Mouse (Mus musculus) lung, embryonic 14.5 days (tissue): ENCODE measurements around the gene Lipk. TPM values are rescaled to one million over a fixed set of nuclear protein-coding genes. Genes with fewer than 3 reads are reported as not detected.

Experiments
- ATAC-seq: fragments of 200-750 bp; cut with Nextera tagmentation; 2 replicates; pipeline ENCODE4 v1.8.0; 2017; ENCODE audit warnings: mild to moderate bottlenecking, moderate TSS enrichment, moderate library complexity; ENCODE audit not compliant: insufficient read depth
- DNase-seq: peaks from one replicate; pipeline ENCODE4 v3.0.0-alpha.2; 2015
- H3K27ac ChIP-seq: fragments of 300-500 bp; sonication (generic); 2 replicates; pipeline ENCODE4 v1.5.1; 2014; ENCODE audit warnings: low read depth, mild to moderate bottlenecking, moderate library complexity
- H3K27me3 ChIP-seq: fragments of 300-500 bp; sonication (generic); 2 replicates; pipeline ENCODE4 v1.6.1; 2014; ENCODE audit warnings: low read length, control low read depth; ENCODE audit not compliant: insufficient read depth
- H3K36me3 ChIP-seq: fragments of 300-500 bp; sonication (generic); 2 replicates; pipeline ENCODE4 v1.6.1; 2014; ENCODE audit warnings: control low read depth; ENCODE audit not compliant: insufficient read depth
- H3K4me1 ChIP-seq: fragments of 300-500 bp; sonication (generic); 2 replicates; pipeline ENCODE4 v1.6.1; 2014; ENCODE audit warnings: antibody characterized with exemption, control low read depth; ENCODE audit not compliant: insufficient read depth
- H3K4me2 ChIP-seq: fragments of 300-500 bp; sonication (generic); 2 replicates; pipeline ENCODE4 v1.6.1; 2014; ENCODE audit warnings: mild to moderate bottlenecking
- H3K4me3 ChIP-seq: fragments of 300-500 bp; sonication (generic); 2 replicates; pipeline ENCODE4 v1.5.1; 2014; ENCODE audit warnings: low read depth, low read length
- H3K9ac ChIP-seq: fragments of 300-500 bp; sonication (generic); 2 replicates; pipeline ENCODE4 v1.6.1; 2014
- H3K9me3 ChIP-seq: fragments of 300-500 bp; sonication (generic); 2 replicates; pipeline ENCODE4 v1.6.1; 2016; ENCODE audit warnings: low read depth, low read length, control low read depth
- CTCF ChIP-seq: IDR thresholded peaks from 2 replicates; pipeline ENCODE4 v1.5.1; 2016; ENCODE audit warnings: antibody characterized with exemption, low read depth
- WGBS: fragments of 180-500 bp; shearing (Covaris S2); extraction: QIAGEN DNeasy Blood & Tissue Kit; methylation state at CpG from one replicate; pipeline ENCODE4 v1.1.7; 2014; 5-methylcytosine and 5-hydroxymethylcytosine counted together
- polyA plus RNA-seq: library from polyadenylated mRNA; unstranded; fragments of >200 nt; fragmentation: Nextera tagmentation; extraction: Ambion mirVana; gene quantifications from 2 replicates; pipeline ENCODE4 v1.2.1, GENCODE M21; 2014

Lipk gene
- polyA plus RNA-seq, 1 experiment from 2014 or later: not detected

GRCm38 (mm10) chr19:34049371-34050039 is 41.4 kb downstream of the Lipk start:
- WGBS: 76% methylated on average over 3 of the region's 3 CpGs

GRCm38 (mm10) chr19:34051502-34051901 is 43.4 kb downstream of the Lipk start:
- DNase-seq (no peak), ATAC-seq (no peak)
- no peak for TF ChIP-seq CTCF
- Histone ChIP-seq H3K27ac (no peak overlapping the region), H3K9ac (no peak overlapping the region), H3K27me3 (no peaks in the 10 kb centered on the region), H3K36me3 (no peaks in the 10 kb centered on the region), H3K4me3 (no peak overlapping the region), H3K4me2 (no peak overlapping the region), H3K4me1 (no peaks in the 10 kb centered on the region), H3K9me3 (no peaks in the 10 kb centered on the region)
- WGBS: 76% methylated on average over 3 of the region's 3 CpGs

More at GRCm38 (mm10) chr19:34049371-34050039, 41.4 kb downstream of the Lipk start:
- Histone ChIP-seq H3K27me3 (no peaks in the 10 kb centered on the region), H3K9me3 (no peaks in the 10 kb centered on the region), H3K4me3 (no peak overlapping the region), H3K27ac (no peak overlapping the region), H3K4me1 (no peaks in the 10 kb centered on the region), H3K36me3 (no peaks in the 10 kb centered on the region), H3K9ac (no peak overlapping the region), H3K4me2 (no peak overlapping the region)
- TF ChIP-seq CTCF: no peak
- no peak for ATAC-seq
- DNase-seq: peak; percentile 2

GRCm38 (mm10) chr19:34063547-34063946 is 55.5 kb downstream of the Lipk start:
- no peak for DNase-seq
- no peaks in the 10 kb centered on the region for H3K36me3 ChIP-seq
- H3K27me3 ChIP-seq: no peaks in the 10 kb centered on the region
- ATAC-seq: no peak
- TF ChIP-seq CTCF: no peak
- H3K27ac ChIP-seq: no peak overlapping the region
- WGBS: 30% methylated on average over 1 of the region's 1 CpGs
- no peaks in the 10 kb centered on the region for H3K9me3 ChIP-seq
- H3K9ac ChIP-seq: no peak overlapping the region
- H3K4me1 ChIP-seq: no peaks in the 10 kb centered on the region
- H3K4me2 ChIP-seq: no peak overlapping the region
- H3K4me3 ChIP-seq: no peak overlapping the region

- DNase-seq: no peak
- no peak overlapping the region for H3K27ac ChIP-seq
- WGBS: 84% methylated on average over 4 of the region's 4 CpGs
- H3K36me3 ChIP-seq: no peaks in the 10 kb centered on the region
- no peaks in the 10 kb centered on the region for H3K27me3 ChIP-seq
- no peak for TF ChIP-seq CTCF
- no peak overlapping the region for H3K4me2 ChIP-seq
- H3K9me3 ChIP-seq: no peaks in the 10 kb centered on the region
- H3K4me3 ChIP-seq: no peak overlapping the region
- H3K9ac ChIP-seq: no peak overlapping the region
- no peak for ATAC-seq
- no peaks in the 10 kb centered on the region for H3K4me1 ChIP-seq
Observed at GRCm38 (mm10) chr19:34064059-34064458, 56.0 kb downstream of the Lipk start.

- Histone ChIP-seq H3K36me3 (no peaks in the 10 kb centered on the region), H3K4me2 (no peak within 1 kb of the TSS), H3K9ac (no peak within 1 kb of the TSS), H3K27ac (no peak within 1 kb of the TSS), H3K4me3 (no peak within 1 kb of the TSS), H3K27me3 (no peaks in the 10 kb centered on the region), H3K9me3 (no peaks in the 10 kb centered on the region), H3K4me1 (no peaks in the 10 kb centered on the region)
- WGBS: 84% methylated on average over 9 of the region's 9 CpGs
- ATAC-seq (no peak), DNase-seq (no peak)
- TF ChIP-seq CTCF: no peak
Observed at GRCm38 (mm10) chr19:34066779-34067472, 58.8 kb downstream of the Lipk start, which contains the start of gene Lipn. Gene Lipn, plus strand, starts transcription at chr19:34067358.

- Histone ChIP-seq H3K27me3 (no peaks in the 10 kb centered on the region), H3K36me3 (no peaks in the 10 kb centered on the region), H3K27ac (no peak overlapping the region), H3K4me1 (no peaks in the 10 kb centered on the region), H3K4me2 (no peak overlapping the region), H3K9me3 (no peaks in the 10 kb centered on the region), H3K9ac (no peak overlapping the region), H3K4me3 (no peak overlapping the region)
- TF ChIP-seq CTCF: no peak
- ATAC-seq: no peak
- DNase-seq: no peak
Observed at GRCm38 (mm10) chr19:34074239-34074638, 66.1 kb downstream of the Lipk start.

- Histone ChIP-seq H3K36me3 (no peaks in the 10 kb centered on the region), H3K27me3 (no peaks in the 10 kb centered on the region), H3K9me3 (no peaks in the 10 kb centered on the region), H3K27ac (no peak overlapping the region), H3K4me1 (no peaks in the 10 kb centered on the region), H3K4me2 (no peak overlapping the region), H3K4me3 (no peak overlapping the region), H3K9ac (no peak overlapping the region)
- no peak for DNase-seq
- TF ChIP-seq CTCF: no peak
- no peak for ATAC-seq
- WGBS: 44% methylated on average over 2 of the region's 2 CpGs
Observed at GRCm38 (mm10) chr19:34078130-34078529, 70.0 kb downstream of the Lipk start.
